Mouse (Mus musculus) frontal cortex, adult 2 months (tissue): ENCODE results near the gene Poc1b. TPM values are rescaled to one million over a fixed set of nuclear protein-coding genes. Genes with fewer than 3 reads are reported as not detected.

Source experiments
- DNase-seq, 2 experiments: peaks; one replicate each; pipeline ENCODE4 v3.0.0; 2022; ENCODE audit warnings: low spot score in 1 of 2; ENCODE audit errors: extremely low spot score in 1 of 2
- polyA plus RNA-seq: library from polyadenylated mRNA; depleted of rRNA; stranded (reverse); fragments of >200 nt; gene quantifications from 2 replicates; pipeline ENCODE4 v1.2.3, GENCODE M21; 2012; rRNA removed

Poc1b gene
- polyA plus RNA-seq, 1 experiment, result 9.3 TPM

DNA sequence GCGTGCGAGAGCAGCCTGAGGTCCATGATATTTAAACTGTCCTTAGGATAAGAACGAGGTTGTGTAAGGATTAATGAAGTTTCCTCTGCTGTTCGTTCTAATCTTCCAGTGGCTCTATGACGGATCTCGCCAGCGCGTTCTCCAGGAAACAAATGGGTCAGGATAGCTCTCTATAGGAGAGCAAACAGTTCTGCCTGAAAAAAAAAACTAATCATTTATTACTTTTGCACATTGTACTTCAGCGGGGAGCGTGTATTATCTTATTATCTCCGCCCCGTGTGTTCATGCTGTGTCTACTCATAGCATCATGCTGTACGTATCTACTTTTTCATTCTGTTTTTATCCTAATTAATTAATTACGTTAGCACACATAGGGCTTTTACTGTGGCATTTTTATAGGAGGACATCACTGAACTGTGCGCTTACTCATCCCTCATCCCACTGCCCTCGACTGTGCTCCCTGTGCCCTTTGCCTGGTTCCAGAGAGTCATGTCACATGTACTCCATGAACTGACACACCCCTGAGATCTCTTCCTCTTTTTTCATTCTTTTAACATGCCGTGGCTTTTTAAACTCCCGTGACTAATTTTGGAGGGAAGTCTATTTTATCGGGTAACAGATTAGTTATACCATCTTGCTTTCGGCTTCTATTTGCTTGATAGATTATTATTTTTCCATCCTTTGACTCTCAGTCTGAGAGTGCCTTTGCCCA lies 140.1 kb downstream of the Poc1b start:
- no peak for DNase-seq

Other genes starting within 250 kb of the Poc1b start
- gene Atp2b1, start 192.6 kb upstream of the Poc1b start, polyA plus RNA-seq, result 352 and 359 TPM in 2 replicates
- gene Galnt4, start 1.1 kb downstream of the Poc1b start, polyA plus RNA-seq, result 1.3 TPM in 2 replicates
- gene Phxr2, start 19.3 kb downstream of the Poc1b start, polyA plus RNA-seq, result not detected in 2 replicates
- gene Dusp6, start 156.2 kb downstream of the Poc1b start, polyA plus RNA-seq, result 50.5 and 60.8 TPM in 2 replicates